Mouse (Mus musculus) macrophage (primary cell): ENCODE data around the gene Mb21d2. TPM values are rescaled to one million over a fixed set of nuclear protein-coding genes. Genes with fewer than 3 reads are reported as not detected.
A peak's percentile ranks its signal among the peaks of the same experiment; 100 is the strongest.

Experiments
- H3K27ac ChIP-seq: fragments of 350-480 bp; formaldehyde crosslinking; 2 replicates; pipeline ENCODE4 v1.9.0; 2021
- H3K36me3 ChIP-seq: fragments of 350-480 bp; formaldehyde crosslinking; 2 replicates; pipeline ENCODE4 v1.9.0; 2021; ENCODE audit errors: inconsistent target
- H3K4me3 ChIP-seq: fragments of 350-480 bp; formaldehyde crosslinking; 2 replicates; pipeline ENCODE4 v1.9.0; 2021; ENCODE audit errors: inconsistent target
- H3K79me2 ChIP-seq: fragments of 350-480 bp; formaldehyde crosslinking; 2 replicates; pipeline ENCODE4 v1.9.0; 2021; ENCODE audit errors: inconsistent target
- WGBS: methylation state at CpG from one replicate; pipeline ENCODE4 v1.1.7; 2026; ENCODE audit warnings: inconsistent platforms; ENCODE audit not compliant: missing documents; 5-methylcytosine and 5-hydroxymethylcytosine counted together
- polyA plus RNA-seq: library from polyadenylated mRNA; stranded (reverse); fragments of 250-400 nt; gene quantifications from 3 replicates; pipeline ENCODE4 v1.2.4, GENCODE M21; 2018; ENCODE audit warnings: inconsistent platforms

The Mb21d2 gene
- polyA plus RNA-seq, 1 experiment from 2014 or later = 0.14 TPM

GRCm38 (mm10) chr16:28915362-28915761 lies 14.1 kb downstream of the Mb21d2 start:
- 78% methylated on average over 7 of the region's 7 CpGs for WGBS
- Histone ChIP-seq H3K4me3 (no peak overlapping the region), H3K36me3 (no peaks in the 10 kb centered on the region), H3K27ac (no peak overlapping the region), H3K79me2 (no peaks in the 10 kb centered on the region)

GRCm38 (mm10) chr16:28914709-28915108 lies 14.8 kb downstream of the Mb21d2 start:
- H3K79me2 ChIP-seq = no peaks in the 10 kb centered on the region
- H3K4me3 ChIP-seq = no peak overlapping the region
- H3K27ac ChIP-seq = no peak overlapping the region
- H3K36me3 ChIP-seq = no peaks in the 10 kb centered on the region
- WGBS = 54% methylated on average over 1 of the region's 1 CpGs

DNA sequence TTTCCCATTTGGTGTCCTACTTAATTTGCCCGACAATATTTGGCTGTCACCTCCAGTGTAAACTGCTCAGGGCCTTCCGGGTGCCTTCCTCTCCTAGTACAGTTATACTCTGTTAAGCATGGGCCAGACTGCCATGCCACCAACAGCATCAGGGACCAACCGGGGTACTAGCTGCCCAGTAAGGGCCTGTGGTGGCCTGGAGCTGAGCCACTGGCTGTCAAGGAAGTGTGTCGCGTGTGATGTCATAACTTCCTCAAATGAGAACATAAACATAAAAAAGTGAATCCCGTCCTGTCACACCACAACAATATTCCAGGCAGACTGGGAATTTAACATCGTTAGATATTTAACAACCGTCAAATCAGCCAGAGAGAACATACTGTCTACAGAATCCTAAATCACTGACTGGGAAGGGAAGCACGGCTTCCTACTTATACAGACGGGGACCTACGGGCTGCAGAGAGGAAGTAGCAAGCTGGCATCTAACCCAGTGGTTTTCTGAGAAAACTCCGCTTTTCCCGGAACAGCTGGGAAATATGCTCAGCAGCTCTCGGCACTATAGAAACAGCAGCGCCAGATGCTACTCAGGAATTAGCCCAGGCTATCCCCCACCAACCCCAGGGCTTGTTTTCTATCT lies 17.9 kb downstream of the Mb21d2 start:
- Histone ChIP-seq H3K79me2 (no peaks in the 10 kb centered on the region), H3K27ac (peak overlapping the region; percentile 28), H3K36me3 (no peaks in the 10 kb centered on the region), H3K4me3 (peak overlapping the region; percentile 31)
- 5% methylated on average over 15 of the region's 15 CpGs for WGBS

DNA sequence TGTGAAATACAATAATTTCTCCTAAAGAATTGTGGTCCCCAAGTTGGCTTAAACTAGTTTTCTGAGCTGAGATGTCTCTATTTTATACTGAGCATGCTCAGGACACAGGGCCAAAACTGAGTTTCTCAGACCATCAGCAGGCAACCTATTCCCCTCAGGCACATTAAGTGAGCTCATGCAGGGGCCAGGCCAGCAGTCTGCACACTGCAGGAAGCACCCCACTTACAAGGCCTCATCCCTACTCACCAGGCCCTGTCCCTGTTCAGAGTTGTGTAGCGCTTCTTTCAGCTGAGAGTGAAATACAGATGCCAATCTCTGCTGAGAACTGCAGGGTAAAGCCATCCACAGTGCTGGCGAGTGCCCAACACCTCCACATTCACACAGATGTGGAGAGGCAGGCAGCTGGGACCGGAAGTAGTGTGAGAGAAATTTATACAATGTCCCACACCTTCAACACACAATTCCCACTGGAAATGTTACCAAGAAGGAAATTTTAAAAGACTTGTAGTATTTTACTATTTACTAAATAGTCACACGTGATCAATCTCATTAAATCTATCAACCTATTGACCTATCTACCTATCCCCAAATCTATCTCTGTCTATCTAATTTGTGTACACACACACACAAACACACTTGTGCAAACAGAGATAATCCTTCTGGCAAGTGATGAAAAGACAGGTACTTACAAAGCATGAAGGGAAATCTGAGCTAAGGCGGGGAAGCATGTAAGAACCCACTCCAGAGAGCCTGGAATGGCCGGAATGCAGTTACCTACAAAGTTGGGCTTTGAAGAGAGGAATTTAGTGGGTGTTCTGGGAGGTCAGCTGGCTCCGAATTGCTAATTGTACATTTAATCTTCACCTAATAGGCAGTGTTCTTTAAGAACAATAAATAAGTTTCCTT lies 22.9 kb downstream of the Mb21d2 start:
- Histone ChIP-seq H3K27ac (no peak overlapping the region), H3K4me3 (no peak overlapping the region), H3K79me2 (no peaks in the 10 kb centered on the region), H3K36me3 (no peaks in the 10 kb centered on the region)
- 97% methylated on average over 5 of the region's 7 CpGs for WGBS

GRCm38 (mm10) chr16:28905567-28906289 lies 23.7 kb downstream of the Mb21d2 start:
- no peaks in the 10 kb centered on the region for H3K36me3 ChIP-seq
- H3K79me2 ChIP-seq = no peaks in the 10 kb centered on the region
- H3K4me3 ChIP-seq = no peak overlapping the region
- 96% methylated on average over 11 of the region's 11 CpGs for WGBS
- H3K27ac ChIP-seq = no peak overlapping the region

DNA sequence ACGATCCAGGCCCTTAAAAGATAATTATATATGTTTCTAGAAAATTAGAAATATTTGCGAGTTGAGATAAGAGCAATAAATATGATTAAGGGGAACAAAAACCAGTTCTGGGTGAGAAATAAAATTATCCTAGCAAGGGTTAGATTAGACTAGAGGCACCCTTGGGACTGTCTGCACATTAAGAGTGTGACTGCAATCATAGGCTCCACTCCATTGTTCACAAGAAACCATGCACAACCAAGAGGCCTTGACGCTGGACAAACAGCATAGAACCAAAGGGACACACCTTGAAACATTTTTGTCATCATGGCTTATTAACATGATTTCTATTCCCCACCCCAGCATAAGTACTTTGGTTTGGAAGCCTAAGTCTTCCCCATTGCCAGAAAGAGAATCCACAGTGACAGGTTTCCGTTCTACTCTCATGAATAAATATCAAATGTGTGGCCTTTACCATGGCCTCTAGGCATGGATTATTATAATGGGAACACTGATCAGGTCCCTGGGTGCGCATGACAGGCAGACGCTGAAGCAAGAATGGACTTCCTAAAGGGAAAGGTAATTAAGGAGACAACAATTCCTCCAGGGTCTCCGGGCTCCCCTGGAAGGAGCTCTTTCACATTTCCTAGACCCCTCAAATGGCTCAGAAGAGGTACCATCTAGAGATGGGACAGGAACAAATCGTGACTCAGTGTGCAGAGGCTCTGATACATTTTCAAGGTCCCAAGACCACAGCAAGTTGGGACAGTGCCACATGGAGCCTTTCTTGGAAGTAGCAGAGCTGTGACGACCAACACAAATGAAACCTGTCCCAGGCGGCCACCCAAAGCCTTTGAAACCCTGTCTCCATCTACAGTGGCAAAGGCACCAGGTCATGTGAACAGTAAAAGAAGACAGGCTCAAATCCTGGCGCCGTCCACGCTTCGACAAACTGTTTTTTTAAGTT lies 26.6 kb downstream of the Mb21d2 start:
- Histone ChIP-seq H3K36me3 (no peaks in the 10 kb centered on the region), H3K4me3 (no peak overlapping the region), H3K79me2 (no peaks in the 10 kb centered on the region), H3K27ac (no peak overlapping the region)
- WGBS = 92% methylated on average over 14 of the region's 14 CpGs

GRCm38 (mm10) chr16:28899161-28899540 lies 30.3 kb downstream of the Mb21d2 start:
- Histone ChIP-seq H3K79me2 (no peaks in the 10 kb centered on the region), H3K36me3 (no peaks in the 10 kb centered on the region), H3K27ac (no peak overlapping the region), H3K4me3 (no peak overlapping the region)
- WGBS = 91% methylated on average over 4 of the region's 4 CpGs

GRCm38 (mm10) chr16:28898509-28899160 lies 30.8 kb downstream of the Mb21d2 start:
- Histone ChIP-seq H3K27ac (no peak overlapping the region), H3K4me3 (no peak overlapping the region), H3K79me2 (no peaks in the 10 kb centered on the region), H3K36me3 (no peaks in the 10 kb centered on the region)
- 30% methylated on average over 15 of the region's 15 CpGs for WGBS

DNA sequence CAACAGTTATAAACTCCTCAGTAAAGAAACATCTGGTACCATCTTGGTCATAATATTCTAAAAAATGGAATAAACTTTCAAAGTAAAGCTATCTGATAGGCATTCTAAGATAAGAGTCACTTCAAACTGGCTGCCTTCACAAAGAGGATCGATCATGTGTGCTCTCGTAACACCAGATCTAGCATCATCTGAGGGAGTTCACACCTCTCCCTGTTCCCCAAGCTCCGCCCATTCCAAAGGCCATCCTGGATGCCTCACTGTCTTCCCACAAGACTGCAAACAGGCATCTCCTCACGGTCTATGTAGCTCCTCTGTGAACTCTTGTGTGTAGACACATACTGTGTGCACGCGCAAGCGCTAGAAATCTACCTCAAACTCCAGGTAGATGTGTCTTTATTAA lies 32.9 kb downstream of the Mb21d2 start:
- Histone ChIP-seq H3K27ac (no peak overlapping the region), H3K79me2 (no peaks in the 10 kb centered on the region), H3K4me3 (no peak overlapping the region), H3K36me3 (no peaks in the 10 kb centered on the region)
- 91% methylated on average over 7 of the region's 7 CpGs for WGBS

DNA sequence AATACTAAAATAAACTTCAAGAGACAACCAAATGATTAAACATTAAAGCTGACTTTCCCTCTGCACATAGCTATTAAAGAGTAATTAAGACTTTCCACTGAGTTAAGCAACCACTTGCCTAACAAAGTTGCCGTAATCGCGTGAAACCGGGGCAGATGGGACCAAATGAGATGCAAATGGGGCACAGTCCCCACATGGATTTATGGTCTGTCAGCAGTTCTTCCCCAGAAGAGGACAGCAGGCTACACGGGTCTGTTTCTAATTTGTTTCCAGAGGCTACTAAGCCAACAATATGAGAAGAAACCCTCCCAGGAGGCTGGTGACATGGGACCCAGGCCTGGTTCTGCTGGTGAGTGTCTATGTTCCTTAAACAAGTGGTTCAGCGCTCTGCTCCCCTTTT lies 34.6 kb downstream of the Mb21d2 start:
- Histone ChIP-seq H3K36me3 (no peaks in the 10 kb centered on the region), H3K4me3 (no peak overlapping the region), H3K27ac (no peak overlapping the region), H3K79me2 (no peaks in the 10 kb centered on the region)
- 80% methylated on average over 6 of the region's 6 CpGs for WGBS

DNA sequence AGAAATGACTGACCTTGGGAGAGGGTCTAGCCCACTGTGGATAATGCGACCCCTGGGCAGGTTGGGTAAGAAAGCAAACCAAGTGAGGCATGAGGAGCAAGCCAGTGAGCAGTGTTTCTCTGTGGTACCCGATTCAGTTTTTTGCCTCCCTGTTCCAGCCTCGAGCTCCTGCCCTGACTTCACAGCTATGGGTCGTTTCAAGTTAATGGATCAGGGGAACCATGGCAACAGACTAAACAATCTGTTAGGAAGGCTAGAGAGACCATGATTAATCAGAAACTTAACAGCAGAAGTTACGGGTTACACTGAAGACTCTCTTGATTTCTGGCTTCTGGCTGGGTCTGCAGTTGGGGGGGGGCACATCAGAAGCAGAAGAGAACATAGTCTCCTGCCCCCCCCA lies 36.2 kb downstream of the Mb21d2 start:
- WGBS = 87% methylated on average over 5 of the region's 5 CpGs
- H3K27ac ChIP-seq = no peak overlapping the region
- no peaks in the 10 kb centered on the region for H3K36me3 ChIP-seq
- H3K4me3 ChIP-seq = no peak overlapping the region
- H3K79me2 ChIP-seq = no peaks in the 10 kb centered on the region

DNA sequence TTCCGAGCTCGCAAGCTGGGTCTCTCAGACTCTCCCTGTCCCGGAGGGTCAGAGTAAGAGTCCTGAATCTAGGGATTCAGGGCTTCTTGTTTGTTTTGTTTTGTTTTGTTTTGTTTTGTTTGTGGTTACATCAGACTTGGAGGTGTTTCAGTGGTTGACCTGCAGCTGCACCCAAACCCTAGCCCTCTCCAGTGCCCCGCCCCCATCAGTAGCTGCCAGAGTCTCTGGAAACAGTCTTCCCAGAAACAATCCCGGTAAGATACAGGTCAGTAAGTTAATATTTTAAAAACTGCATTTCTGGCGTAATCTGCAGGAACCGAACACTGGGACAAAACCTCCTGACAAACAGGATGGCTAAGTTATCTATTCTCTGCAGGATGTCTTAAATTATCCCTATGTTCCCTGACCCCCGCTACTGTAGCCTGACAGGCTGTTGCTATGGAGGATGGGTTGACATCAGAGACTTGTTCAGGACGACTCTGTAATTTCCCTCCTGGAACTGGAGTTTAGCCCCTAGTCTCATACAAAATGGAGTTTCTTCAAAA lies 43.2 kb downstream of the Mb21d2 start:
- no peaks in the 10 kb centered on the region for H3K36me3 ChIP-seq
- WGBS = 89% methylated on average over 9 of the region's 9 CpGs
- no peak overlapping the region for H3K4me3 ChIP-seq
- no peaks in the 10 kb centered on the region for H3K79me2 ChIP-seq
- no peak overlapping the region for H3K27ac ChIP-seq

DNA sequence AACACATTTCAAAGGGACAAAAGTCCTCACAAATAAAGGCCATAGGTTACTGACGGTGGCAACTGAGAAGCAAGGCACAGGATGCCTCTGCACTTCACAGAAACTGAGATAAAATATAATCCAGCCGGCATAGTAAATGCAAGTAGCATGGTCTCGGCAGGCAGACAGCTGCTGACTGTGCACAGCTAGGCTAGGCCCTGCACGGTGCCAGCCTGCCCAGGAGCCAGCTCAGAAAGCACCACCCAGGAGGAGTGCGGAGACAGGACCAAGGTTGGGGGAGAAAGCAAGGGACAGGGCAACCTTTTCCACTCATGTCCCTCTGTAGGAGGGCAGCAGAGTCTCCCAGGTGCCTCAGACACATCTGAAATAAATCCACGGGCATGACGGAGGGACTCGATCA lies 44.0 kb downstream of the Mb21d2 start:
- no peak overlapping the region for H3K27ac ChIP-seq
- no peaks in the 10 kb centered on the region for H3K79me2 ChIP-seq
- no peaks in the 10 kb centered on the region for H3K36me3 ChIP-seq
- WGBS = 94% methylated on average over 8 of the region's 8 CpGs
- H3K4me3 ChIP-seq = no peak overlapping the region
